Mouse (Mus musculus) megakaryocyte-erythroid progenitor cell, adult 5-6 weeks (primary cell): ENCODE data around the gene Lpp. TPM values are rescaled to one million over a fixed set of nuclear protein-coding genes. Genes with fewer than 3 reads are reported as not detected.

Experiments used
- ATAC-seq: replicated peaks from 2 replicates; pipeline ENCODE4 v1.8.0; 2016; ENCODE audit warnings: mild to moderate bottlenecking, inconsistent platforms; ENCODE audit not compliant: severe bottlenecking, poor library complexity, low FRiP score, low TSS enrichment
- total RNA-seq, 2 experiments: library from RNA; stranded (forward) in 1 of 2; stranded (reverse) in 1 of 2; fragments of 200-1000, 215-1000 nt in 1 of 2; fragments of >200 nt in 1 of 2; fragmentation: Nextera tagmentation in 1 of 2; gene quantifications; 2 replicates each; pipeline ENCODE4 v1.2.3; 2014 to 2017

Gene Lpp
- total RNA-seq, 2 experiments from 2014 or later, result 0.47 to 3.3 TPM

DNA sequence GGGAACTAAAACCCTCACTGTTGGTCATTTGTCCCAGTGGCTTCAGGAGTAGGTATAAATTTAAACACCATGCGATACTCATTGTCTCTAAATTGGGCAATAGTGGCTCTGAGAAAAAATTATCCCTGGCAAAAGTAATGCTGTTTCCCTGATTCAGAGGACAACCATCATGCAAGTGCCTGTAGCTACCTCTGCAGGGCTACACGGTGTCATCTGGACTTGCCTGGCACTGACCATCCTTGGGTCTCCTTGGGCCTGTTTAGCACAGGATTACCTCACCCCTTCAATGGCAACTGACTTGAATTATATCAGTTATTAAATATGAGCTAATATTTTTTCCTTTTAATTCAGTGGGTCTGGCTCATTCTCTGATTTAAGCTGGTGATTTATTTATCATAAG lies 70.5 kb downstream of the Lpp start:
- ATAC-seq, result no peak

DNA sequence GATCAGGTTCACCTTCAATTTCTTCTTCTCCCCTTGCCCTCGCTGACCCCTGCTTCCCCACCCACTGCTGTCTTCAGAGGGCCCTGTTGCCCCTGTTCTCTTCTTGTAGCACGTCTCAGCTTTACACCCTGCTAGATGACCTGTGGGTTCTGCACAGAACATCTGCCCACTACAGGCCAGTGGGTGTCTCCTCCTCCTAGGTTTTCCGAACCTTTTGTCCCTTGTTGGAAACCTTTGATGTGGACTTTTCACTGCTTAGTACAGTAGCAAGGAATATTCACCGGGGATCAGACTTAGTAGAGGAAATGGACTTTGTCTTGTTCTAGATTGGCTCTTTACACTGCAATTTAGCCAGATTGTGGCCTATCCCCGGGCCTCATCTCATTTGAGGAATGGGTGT lies 71.1 kb downstream of the Lpp start:
- ATAC-seq, result no peak

DNA sequence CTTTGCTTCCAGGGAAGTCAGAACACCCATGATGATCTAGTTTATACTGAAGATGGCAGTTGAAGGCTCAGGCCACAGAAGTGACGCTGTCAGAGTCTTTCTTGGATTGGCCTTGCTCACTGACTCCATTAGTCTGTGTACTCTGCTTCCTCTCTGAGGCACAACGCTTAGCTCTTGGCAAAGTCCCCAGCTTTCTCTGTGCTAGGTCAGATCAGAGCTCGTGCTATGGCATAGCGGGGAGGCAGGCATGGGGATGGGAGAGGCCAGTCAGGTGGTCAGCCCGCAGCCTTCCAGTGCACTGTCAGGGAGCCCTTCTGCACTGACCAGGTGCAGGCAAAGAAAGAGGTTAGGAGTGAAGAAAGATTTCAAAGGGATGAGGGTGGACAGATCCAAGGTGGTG lies 72.3 kb downstream of the Lpp start:
- no peak for ATAC-seq

DNA sequence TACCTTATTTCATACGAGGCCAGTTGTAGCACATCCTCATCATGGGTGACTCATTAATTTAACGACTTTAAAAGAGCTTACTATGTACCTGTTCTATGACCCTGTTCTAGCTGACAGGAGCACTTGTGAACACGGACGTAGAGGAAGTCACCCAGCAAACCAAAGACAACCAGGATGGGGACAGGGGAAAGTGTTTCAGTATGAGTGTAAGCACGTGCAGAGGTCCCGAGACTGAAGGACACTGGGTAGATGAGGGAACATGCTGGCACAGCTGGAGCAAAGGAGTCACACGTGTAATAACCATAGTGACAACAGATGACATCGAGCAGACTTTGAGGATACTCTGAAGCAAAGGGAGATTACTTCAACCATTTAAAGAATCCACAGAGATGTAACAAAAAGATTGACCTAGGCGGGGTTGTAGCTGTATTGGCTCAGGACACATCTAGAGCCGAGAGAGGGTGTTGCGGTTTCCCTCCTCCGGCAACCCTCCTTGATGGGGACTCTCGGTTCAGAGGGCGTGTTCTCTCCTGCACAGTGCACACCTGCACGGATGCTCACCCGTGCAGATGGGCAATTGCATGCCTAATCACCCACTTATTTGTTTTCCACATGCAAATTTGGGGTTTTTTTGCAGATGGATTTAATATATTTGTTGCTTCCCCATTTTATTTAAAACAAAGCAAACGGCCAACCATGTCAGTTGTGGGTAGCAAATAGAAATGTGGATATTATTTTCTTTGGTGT lies 74.4 kb downstream of the Lpp start:
- ATAC-seq, result no peak

DNA sequence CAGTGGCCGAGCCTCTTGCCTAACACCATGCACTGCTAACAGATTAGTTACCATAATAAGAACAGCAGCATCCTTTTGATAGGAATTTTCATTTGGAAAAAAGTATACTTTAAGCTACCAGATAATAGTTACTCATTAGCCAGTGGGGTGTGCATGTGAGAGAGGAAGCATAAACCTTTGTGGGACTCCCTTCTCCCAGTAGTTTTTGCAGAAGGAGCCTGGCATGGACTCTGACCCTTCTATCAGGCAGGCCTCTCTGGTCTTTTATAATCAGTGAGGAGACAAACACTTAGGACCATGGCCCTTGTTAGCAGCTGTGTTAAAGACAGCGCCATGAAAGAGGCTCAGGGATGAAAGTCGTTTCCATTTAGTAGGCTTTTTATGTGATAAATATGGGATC lies 76.0 kb downstream of the Lpp start:
- no peak for ATAC-seq

DNA sequence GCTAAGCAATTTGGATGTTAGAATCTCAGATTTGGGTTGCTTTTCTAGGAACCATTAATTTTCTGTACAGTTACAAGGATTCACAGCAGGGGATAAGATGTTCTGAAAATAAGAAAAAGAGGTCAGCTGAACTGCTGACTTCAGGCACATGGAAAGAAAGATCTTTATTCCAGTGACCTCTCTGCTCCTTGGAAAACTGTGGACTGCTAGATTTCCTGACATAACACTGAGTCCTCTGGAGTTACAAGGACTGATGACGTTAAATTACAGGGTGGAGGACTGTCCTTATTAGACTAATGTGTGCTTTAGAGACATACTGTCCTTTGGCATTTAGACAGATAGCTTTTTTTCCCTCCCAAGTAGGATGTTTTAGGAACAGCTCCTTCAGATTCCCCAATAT lies 77.3 kb downstream of the Lpp start:
- no peak for ATAC-seq

DNA sequence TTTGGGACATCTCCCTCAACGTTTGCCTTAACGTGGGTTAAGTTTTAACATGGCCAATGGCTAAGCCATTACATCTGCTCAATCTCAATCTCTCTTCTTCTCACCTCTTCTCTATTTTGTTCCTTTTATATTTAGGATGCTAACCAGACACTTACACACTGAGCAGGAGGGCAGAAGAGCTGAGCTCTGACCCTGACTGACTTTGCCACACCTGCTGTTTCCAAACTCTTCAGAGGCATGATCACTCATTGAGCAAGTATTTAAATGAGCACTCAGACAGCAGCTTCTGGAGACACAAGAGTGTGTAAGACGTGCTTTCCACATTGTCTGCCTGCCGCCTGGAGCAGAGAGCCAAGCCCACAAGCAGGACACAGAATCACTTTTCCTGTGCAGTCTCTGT lies 77.7 kb downstream of the Lpp start:
- no peak for ATAC-seq

DNA sequence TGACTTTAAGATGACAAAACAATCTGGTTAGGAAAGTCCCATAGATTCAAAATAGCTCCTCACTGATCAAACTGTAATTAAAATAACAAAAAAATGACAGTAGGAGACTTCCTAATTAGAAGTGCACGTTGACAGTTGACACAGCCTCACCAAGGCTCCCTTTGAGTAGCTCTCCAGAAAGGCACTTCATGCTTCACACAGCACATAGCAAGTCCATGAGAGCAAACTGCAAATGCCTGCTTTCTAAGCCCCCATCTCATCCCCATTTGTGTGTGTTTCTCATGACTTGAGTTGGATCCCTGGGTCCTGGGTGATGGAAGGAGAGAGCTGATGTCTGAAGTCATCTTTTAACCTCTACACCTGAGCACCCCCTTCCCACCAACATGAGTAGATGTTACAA lies 78.5 kb downstream of the Lpp start:
- no peak for ATAC-seq

DNA sequence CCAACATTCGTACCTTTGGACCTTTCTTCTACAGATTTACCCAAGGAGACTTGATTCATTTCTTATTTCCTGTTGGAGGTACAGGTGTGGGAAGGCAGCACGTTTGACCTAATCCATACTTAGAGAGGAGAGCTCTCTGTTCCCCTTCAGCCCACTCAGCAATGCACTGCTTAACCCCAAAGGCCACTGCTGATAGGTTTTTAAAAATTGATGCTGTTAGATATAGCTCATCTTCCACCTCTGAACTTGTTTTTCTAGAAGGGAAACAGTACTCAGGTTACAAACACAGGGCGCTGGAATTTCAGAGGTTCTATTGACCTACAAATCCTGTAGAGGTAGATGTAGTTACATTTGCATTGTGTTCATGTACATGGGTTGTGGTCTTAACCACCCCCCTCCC lies 80.7 kb downstream of the Lpp start:
- ATAC-seq, result no peak

DNA sequence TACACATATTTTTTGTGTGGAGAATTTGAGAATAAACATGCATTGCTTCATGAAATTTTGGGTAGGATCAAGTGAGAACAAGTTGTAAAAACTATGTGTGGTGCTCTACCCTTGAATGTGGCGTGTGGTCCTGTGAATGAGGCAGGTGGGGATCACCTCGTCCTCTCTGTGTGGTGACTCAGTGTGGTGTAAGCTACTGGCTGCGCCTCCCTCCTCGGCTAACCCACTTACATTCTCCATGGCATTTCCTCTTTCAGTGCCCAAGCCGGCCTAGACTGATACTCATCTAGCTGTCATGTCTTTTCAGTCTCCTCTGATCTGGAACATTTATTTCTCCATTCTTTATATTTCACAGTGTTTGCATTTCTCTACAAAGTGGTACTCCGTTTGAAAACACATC lies 81.5 kb downstream of the Lpp start:
- no peak for ATAC-seq

DNA sequence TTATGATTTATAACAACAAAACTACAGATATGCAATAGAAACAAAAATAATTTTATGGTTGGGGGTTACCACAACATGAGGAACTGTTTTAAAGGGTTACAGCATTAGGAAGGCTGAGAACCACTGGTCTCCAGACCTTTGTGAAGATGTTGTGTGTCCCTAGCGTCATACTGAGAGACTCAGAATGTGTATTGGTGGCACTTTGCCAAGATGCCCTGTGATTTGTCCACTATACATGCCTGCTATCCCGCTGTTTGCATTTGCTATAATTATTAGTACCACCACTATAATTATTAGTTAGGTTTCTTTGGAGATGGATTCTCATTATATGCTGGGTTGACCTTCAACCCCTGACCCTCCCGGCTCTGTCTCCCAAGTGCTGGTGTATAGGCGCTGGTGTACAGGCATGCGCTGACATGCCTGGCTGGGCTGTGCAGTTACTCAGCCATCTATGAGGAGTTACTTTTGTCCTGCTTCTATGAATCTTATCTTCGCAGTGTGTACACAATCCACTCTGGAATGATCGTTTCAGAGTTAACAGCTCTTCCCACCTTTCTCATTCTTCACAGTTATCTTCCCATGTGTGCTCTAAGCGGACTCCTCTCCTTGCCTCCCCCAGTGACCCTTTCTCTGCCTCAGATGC lies 82.1 kb downstream of the Lpp start:
- ATAC-seq, result no peak

DNA sequence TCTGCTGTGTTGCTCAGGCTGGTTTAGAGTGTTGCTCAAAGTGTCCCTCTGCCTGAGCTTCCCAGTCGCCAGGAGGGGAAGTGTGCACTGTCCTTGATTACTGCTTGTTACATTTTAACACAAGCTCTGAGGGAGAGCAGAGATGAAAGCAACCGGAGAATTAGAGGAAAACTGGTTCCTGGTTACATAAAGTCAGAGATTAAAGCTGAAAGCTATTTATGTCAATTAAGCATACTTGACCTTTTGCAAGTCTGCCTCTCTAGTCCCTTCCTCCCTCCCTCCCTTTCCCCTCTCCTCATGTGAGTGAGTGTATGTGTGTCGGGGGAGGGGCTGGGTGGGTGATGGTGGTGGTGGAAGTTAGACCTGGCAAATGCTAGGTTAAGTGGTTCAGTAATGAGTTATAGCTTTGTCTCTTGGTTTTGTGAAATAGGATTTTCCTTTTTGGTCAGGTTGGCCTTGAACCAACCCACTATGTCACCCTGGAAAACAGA lies 83.6 kb downstream of the Lpp start:
- ATAC-seq, result no peak

DNA sequence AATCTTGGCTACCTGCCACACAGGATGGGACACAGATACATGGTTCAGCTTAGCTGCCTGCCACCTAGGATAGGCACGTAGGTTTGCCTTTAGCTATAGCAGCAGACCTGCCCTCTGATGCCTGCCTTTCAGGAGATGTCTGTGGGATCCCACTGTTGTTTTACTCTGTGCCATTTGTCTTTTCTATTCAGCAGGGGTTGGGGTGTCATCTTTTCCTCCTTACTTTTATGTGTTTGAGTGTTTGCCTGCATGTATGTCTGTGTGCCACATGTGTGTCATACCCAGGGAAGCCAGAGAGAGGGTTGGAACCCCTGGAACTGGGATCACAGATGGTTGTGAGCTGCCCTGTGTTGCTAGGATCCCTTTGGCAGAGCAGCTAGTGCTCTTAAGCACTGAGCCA lies 84.7 kb downstream of the Lpp start:
- no peak for ATAC-seq

DNA sequence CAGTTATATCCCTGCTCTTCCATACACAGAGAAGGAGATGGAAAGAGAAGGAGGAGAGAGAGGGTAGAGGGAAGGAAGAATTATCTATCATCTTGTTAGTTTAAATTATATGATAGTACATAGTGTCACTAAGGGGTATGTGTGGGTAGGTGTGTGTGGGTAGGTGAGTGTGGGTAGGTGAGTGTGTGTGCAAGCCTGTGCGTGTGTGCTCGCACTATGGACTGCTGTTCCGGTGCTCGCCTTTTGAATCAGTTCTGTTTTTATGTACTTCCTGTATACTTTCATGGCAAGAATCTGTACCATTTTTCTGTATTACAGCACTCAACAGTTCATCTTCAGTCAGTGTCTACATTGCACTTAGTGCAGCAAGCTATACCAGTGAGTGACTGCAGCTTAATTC lies 85.5 kb downstream of the Lpp start:
- no peak for ATAC-seq

DNA sequence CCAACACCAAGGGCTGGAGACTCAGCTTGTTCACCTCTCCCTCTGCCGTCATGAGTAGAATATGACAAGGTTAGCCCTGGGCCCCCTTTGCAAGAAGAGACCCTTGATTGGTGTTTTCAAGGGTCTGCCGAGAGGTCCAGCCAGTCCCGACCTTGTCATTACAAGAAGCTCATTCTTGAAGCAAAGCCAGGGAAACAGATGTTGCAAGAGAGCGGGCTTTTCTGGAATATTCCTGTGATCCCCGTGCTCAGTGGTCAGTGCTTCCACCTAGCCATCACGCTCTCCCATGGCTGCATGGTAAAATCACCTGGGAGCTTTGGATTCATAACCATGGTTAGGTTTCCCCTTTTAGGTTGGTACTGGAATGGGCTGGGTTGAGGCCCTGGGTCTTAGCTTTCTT lies 89.3 kb downstream of the Lpp start:
- ATAC-seq, result no peak

DNA sequence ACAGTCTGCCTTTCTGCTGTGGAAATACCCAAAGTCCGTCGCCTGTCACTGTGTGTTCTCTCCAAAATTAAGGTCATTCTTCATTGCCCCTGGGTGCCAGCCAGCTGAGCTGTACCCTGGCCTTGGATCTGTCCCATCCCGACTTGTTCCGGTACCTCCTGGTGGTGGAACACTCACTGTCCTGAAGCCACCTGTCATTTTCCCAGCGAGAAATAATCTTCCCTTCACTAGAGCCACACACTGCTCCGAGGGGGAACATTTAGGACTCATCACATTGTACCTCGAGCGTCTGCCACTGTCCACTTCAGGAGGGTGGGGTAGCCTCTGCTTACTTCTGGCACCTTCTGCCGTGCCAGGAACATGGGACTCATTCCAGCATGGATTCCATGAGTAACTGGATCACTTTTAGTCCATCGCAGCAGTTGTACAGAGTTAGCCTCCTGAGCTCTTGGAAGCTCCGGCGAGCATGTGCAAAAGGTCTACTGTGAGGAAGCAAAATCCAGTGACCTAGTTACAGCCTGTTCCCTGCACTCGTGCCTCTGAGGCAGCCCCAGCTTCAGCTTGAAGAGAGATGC lies 90.3 kb downstream of the Lpp start:
- no peak for ATAC-seq

DNA sequence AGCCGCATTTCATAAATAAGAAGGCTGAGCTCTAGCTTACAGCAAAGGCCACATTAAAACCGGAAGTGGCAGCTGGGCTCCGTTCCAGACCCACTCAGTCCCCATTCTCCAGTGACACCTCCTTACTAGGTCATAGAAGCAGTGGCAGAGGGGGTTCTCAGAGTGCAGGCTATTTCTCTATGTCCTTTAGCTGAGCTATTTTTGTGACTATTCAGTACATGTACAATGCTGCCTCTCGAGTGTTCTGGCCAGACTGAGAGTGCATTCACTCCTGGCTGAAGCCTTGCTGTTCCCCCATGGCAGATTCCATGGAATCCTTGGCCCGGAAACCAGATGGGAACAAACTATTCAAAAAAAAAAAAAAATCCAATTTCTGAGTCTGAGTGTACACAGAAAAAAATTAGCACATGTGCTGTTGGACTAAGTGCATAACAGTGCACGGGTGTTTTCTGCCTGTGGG lies 94.5 kb downstream of the Lpp start:
- ATAC-seq, result no peak

DNA sequence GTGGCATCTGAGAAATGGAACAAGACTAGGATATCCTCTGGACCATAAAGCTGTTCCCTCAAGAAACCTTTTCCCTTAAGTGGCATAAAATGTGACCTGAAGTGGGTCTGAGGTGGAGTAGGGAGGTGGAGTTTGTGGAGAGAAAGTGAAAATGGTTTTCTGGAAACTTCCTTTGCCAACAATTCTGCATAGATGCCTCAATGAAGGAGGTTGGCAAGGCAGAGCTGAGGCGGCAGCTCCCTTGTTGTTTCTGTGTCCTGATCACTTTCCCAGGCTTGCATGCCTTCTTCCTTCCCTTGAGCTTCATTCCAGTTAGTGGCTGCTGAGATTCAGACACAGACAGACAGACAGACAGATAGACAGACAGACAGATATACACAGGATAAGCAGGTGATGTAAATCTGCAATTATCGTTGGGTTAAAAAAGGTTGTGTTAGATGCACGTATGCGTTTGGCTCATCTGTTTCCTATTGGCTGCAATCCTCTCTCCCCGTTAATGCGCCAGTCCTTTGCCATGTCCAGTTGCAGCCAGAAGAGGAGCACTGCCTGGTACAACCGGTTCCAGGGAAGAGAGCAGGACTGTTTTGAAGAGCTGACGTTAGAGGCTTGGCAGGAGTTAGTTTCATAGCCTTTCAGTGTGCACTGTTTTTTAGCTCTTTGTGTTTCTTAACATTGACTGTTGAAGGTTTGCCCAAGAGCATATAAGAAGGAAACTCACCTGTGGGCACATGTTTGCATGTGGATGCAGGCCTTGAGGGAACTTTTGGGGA lies 96.4 kb downstream of the Lpp start:
- ATAC-seq, result no peak

DNA sequence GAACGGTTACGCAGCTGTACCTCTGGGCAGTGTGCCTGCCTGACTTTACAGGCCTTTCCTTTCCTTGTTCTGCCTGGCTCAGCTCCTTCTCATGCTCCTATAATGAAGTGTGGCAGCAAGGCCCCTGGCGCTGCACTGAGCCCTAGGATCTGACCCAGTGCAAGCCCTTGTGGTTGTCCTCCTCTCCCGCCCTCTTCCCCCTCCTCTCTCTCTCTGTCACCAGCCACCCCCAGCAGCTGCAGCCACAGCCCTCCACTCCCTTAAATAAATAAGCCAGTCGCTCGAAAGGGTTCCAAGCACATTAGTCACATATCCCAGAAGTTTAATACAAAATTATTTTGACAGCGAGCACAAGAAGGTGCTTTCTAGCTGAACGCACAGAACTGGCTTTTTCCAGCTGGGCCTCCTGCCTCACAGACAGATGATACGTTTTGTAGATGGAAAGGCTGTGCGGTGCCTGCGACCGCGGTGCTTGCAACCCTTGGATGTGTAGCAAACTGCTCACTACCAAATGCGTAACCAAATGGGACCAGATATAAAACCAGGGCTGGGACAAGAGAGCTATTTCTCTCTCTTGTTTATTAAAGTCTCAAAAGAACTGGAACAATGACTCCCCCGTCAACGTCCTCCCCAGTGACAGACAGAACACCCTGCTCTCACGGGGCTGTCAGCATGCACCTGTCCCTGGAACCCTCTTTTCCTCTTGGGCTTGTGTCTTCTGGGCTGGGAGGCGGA lies 97.6 kb downstream of the Lpp start:
- no peak for ATAC-seq

DNA sequence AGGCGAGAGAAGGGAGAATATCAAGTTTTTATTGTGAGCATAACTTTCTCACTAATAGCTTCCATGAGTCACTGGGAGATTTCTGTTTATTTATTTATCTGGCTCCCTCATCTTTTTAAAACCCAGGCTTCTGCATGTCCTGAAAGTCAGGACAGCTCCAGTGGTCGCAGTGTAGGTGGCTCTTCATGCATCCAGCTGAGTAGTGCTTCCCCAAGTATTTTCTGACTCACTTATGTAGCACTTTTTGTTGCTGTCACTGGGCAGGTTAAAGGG lies 98.1 kb downstream of the Lpp start:
- no peak for ATAC-seq
